Mouse (Mus musculus): ENCODE data around the gene Rtn3. TPM values are rescaled to one million over a fixed set of nuclear protein-coding genes. Genes with fewer than 3 reads are reported as not detected.
A peak's percentile ranks its signal among the peaks of the same experiment; 100 is the strongest.

Rtn3 gene
- total RNA-seq, 2 experiments from 2014 or later = 30.6 to 37.7 TPM

GRCm38 (mm10) chr19:7481541-7482265 lies 1.4 kb downstream of the Rtn3 start:
- intact Hi-C loops (cut with DNase I) = loop anchor here (5.0 kb wide), 1 partner anchor 39 kb away; no protein-coding TSS in a partner anchor
- no peak for TF ChIP-seq CTCF (IDR thresholded peaks at IDR 0.05)
- peak; percentile 33 for DNase-seq
- Histone ChIP-seq H3K27ac (peak overlapping the region; percentile 99), H3K4me3 (peak overlapping the region; percentile 99)

DNA sequence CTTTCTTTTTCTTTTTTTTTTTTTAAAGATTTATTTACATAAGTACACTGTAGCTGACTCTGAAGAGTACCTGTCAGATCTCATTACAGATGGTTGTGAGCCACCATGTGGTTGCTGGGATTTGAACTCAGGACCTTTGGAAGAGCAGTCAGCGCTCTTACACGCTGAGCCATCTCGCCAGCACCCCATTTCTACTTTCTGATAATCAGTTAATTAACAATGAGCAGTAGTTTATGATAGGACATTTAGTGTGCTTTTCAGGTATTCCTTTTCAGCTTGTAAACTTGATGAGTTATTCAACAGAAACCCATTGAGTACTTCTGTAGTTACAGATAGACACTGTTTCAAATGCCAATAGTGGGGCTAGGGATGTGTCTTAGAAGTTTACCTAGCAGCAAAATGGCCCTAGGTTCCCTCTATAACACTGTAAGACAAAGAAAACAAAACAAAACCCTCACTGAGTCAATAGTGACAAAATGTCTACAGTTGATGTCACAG lies 3.3 kb downstream of the Rtn3 start:
- TF ChIP-seq CTCF (IDR thresholded peaks at IDR 0.05) = no peak
- DNase-seq = no peak
- intact Hi-C loops (cut with DNase I) = loop anchor here (5.0 kb wide), 1 partner anchor 37 kb away; no protein-coding TSS in a partner anchor
- Histone ChIP-seq H3K4me3 (no peak overlapping the region), H3K27ac (no peak overlapping the region)

DNA sequence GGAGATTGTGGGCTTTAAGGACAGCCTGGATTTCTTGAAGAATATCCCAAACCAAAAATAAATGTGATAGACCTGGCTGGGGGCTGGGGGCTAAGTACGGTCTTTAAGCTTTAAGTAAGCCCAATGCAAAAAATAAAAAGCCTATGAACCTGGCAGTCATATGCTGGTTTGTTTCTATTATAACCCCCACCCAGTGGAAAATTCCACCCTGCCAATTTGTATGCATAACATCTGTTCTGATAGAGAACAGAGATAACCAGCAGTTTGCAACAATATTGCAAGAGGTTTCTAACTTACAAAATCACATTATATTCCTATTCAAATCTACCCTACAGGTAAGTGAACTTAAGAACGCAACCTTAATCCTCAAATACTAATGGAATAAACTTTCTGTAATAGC lies 12.4 kb downstream of the Rtn3 start:
- Histone ChIP-seq H3K27ac (peak overlapping the region; percentile 46; the same call in 1 of the 2 replicates), H3K4me3 (no peak overlapping the region)
- intact Hi-C loops (cut with DNase I) = no loop called here
- no peak for DNase-seq
- TF ChIP-seq CTCF (IDR thresholded peaks at IDR 0.05) = no peak

DNA sequence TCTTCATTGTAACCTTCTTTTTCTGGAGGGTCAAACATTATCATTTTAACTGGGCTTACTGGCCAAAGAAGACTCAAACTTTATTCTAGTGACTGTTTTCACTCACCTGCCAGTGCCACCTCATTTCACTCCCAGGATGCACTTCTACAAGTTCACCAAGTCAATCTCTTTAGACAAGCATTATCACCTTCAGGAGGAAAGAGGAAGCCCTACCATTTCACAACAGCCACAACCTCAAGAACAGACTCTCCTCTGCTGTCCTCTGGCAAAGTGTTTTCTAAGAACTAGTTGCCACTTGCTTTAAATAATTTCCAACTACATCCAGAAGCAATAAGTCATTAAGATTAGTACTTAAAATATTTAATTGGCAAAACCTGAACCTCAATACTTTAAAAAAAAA lies 15.2 kb downstream of the Rtn3 start:
- DNase-seq = no peak
- Histone ChIP-seq H3K4me3 (no peak overlapping the region), H3K27ac (no peak overlapping the region)
- no peak for TF ChIP-seq CTCF (IDR thresholded peaks at IDR 0.05)
- intact Hi-C loops (cut with DNase I) = no loop called here

GRCm38 (mm10) chr19:7459370-7459769 lies 23.7 kb downstream of the Rtn3 start:
- TF ChIP-seq CTCF (IDR thresholded peaks at IDR 0.05) = no peak
- DNase-seq = no peak
- Histone ChIP-seq H3K4me3 (no peak overlapping the region), H3K27ac (no peak overlapping the region)
- intact Hi-C loops (cut with DNase I) = no loop called here

GRCm38 (mm10) chr19:7458901-7459300 lies 24.2 kb downstream of the Rtn3 start:
- intact Hi-C loops (cut with DNase I) = no loop called here

DNA sequence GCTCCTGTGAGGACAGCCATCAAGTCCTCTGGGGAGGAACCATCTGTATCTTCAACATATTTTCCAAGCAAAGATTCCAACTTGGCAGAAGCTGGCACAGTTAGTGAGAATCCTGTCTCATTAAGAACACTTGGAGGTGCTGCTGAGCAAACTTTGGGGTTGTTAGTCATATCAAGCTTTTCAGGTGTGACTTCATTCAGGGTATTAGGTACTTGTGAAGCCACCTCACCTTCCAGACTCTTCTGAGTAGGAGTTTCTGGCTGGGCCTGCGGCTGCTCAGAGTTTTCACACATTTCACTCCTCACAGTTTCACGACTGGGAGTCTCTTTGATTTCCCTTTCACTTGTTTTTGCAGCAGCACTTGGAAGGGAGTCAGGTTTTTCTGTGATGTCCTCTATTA lies 26.3 kb downstream of the Rtn3 start:
- no peak for DNase-seq
- no peak overlapping the region for H3K4me3 ChIP-seq
- intact Hi-C loops (cut with DNase I) = no loop called here
- TF ChIP-seq CTCF (IDR thresholded peaks at IDR 0.05) = peak; percentile 9; the same call in 1 of the 2 replicates
- no peak overlapping the region for H3K27ac ChIP-seq

More at GRCm38 (mm10) chr19:7458901-7459300, 24.2 kb downstream of the Rtn3 start:
- no peak for DNase-seq
- no peak for TF ChIP-seq CTCF (IDR thresholded peaks at IDR 0.05)
- Histone ChIP-seq H3K4me3 (no peak overlapping the region), H3K27ac (no peak overlapping the region)

GRCm38 (mm10) chr19:7445596-7445995 lies 37.5 kb downstream of the Rtn3 start:
- no peak for DNase-seq
- no peak overlapping the region for H3K4me3 ChIP-seq
- TF ChIP-seq CTCF (IDR thresholded peaks at IDR 0.05) = no peak
- no peak overlapping the region for H3K27ac ChIP-seq
- intact Hi-C loops (cut with DNase I) = no loop called here

DNA sequence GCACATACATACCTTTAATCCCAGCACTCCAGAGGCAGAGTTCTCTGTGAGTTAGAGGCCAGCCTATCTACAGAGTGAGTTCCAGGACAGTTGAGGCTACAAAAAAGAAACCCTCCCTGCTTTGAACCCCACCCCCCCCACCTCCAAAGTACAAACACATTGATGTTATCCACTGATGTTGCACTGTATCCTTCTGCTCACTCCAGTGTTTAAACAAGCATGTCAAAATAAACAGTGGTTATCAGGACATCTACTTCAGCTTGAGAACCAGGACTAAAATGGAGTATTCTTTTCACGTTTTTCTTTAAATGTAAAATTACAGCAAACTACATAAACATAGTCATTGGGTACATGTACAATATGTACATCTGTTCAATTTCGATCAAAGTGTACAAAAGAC lies 38.0 kb downstream of the Rtn3 start:
- no peak overlapping the region for H3K27ac ChIP-seq
- no peak for DNase-seq
- intact Hi-C loops (cut with DNase I) = no loop called here
- no peak for TF ChIP-seq CTCF (IDR thresholded peaks at IDR 0.05)
- H3K4me3 ChIP-seq = no peak overlapping the region

GRCm38 (mm10) chr19:7441493-7441892 lies 41.6 kb downstream of the Rtn3 start:
- peak; percentile 53 for DNase-seq
- Histone ChIP-seq H3K4me3 (peak overlapping the region; percentile 26; the same call in 1 of the 2 replicates), H3K27ac (peak overlapping the region; percentile 44; the same call in 1 of the 2 replicates)
- intact Hi-C loops (cut with DNase I) = loop anchor here (5.0 kb wide), 2 partner anchors 41 to 156 kb away; partner anchors contain the start of gene Rtn3
- peak; percentile 85 for TF ChIP-seq CTCF (IDR thresholded peaks at IDR 0.05)

- TF ChIP-seq CTCF (IDR thresholded peaks at IDR 0.05) = no peak
- no peak overlapping the region for H3K4me3 ChIP-seq
- intact Hi-C loops (cut with DNase I) = loop anchor here (5.0 kb wide), 1 partner anchor 206 kb away; no protein-coding TSS in a partner anchor
- no peak for DNase-seq
- no peak overlapping the region for H3K27ac ChIP-seq
Observed at GRCm38 (mm10) chr19:7438295-7438694, 44.8 kb downstream of the Rtn3 start.

DNA sequence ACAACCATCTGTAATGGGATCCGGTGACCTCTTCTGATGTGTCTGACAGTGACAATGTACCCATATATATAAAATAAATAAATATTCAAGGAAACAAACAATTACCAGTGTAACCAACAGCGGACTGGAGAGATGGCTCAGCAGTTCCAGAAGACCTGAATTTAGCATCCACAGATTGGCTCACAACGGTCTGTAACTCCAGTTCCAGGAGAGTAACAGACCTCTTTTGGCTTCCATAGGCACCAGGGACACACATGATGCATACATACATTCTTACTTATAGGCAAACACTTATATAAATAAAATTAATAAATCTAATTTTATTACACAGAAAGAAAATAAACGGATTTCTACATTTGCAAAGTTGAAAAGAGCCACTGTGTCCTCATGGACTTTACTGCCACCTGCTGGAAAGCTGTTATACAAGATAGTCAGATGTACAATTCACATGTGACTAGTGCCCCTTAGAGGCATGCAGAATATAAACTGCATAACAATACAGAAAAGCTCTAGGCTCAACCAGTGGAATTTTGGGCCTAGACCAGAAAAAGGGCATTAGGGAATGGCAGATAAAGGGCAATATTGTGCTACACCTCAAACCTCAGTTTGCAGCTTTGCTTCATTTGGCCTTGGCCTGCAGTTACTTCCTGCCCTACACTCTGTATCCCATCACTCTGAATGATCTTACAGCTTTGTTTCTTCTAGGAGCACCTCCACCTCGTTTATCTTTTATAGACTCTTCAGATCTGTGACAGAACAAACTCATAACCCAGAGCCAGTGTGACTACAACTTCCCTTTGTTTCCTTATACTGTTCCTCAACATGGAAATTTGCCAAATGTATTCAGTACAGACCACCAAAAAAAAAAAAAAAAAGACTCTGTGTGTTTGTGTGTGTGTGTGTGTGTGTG lies 46.8 kb downstream of the Rtn3 start:
- DNase-seq = no peak
- Histone ChIP-seq H3K4me3 (no peak overlapping the region), H3K27ac (no peak overlapping the region)
- intact Hi-C loops (cut with DNase I) = loop anchor here (5.0 kb wide), 1 partner anchor 204 kb away; no protein-coding TSS in a partner anchor
- TF ChIP-seq CTCF (IDR thresholded peaks at IDR 0.05) = peak; percentile 86
